In genomic region chr8:87835411-87835821, GRCm38 (mm10) we compare ENCODE assay signal across 8 mouse cellular contexts.
A peak's percentile ranks its signal among the peaks of the same experiment; 100 is the strongest.
DNase-seq lines count a peak whose midpoint lies in the region.

No protein-coding gene starts in this region.

- intact Hi-C loops in heart, postnatal 10 days (cut with DNase I) = no loop called here

- peak; percentile 41 for DNase-seq in ovary, postnatal 36 days (ENCODE audit: low spot score)
- no peak for DNase-seq in ovary, postnatal 10 days (ENCODE audit: low spot score)
- DNase-seq in heart, postnatal 10 days = peak; percentile 68 to 70
- peak; percentile 57 for DNase-seq in lung, postnatal 10 days
- DNase-seq in yolk sac, embryonic 10.5 days (ENCODE audit: low spot score) = peak; percentile 35
- no peak for DNase-seq in layer of hippocampus, adult 8-10 months (ENCODE audit: low spot score in 2 of 2)
- no peak for DNase-seq in frontal cortex, postnatal 36 days (ENCODE audit: low spot score in 2 of 2)
- no peak for DNase-seq in cerebellum, postnatal 25 days

Comparison
In these comparisons a context has a peak if more than half of its experiments do, and no peak if none do; other contexts are left out.
1. DNase-seq: peak in ovary, postnatal 36 days (single experiment), heart, postnatal 10 days (2 of 2), lung, postnatal 10 days (single experiment) and yolk sac, embryonic 10.5 days (single experiment); none in ovary, postnatal 10 days (single experiment), layer of hippocampus, adult 8-10 months (0 of 2), frontal cortex, postnatal 36 days (0 of 2) and cerebellum, postnatal 25 days (0 of 2).